Mouse (Mus musculus) hindbrain, embryonic 14.5 days (tissue): ENCODE data around the gene Mapkap1. TPM values are rescaled to one million over a fixed set of nuclear protein-coding genes. Genes with fewer than 3 reads are reported as not detected.
"Not testable (repeated sequence)": the region's sequence is repeated elsewhere in the genome, so short reads cannot be mapped to it uniquely, and the experiment has no call there.

Experiments used
- ATAC-seq: fragments of 200-750 bp; cut with Nextera tagmentation; 2 replicates; pipeline ENCODE4 v1.8.0; 2017; ENCODE audit warnings: moderate number of reproducible peaks, mild to moderate bottlenecking, moderate TSS enrichment, moderate library complexity; ENCODE audit not compliant: low FRiP score
- DNase-seq: peaks from one replicate; pipeline ENCODE4 v3.0.0-alpha.2; 2015; ENCODE audit warnings: low spot score
- H3K27ac ChIP-seq: fragments of 300-500 bp; sonication (generic); 2 replicates; pipeline ENCODE4 v1.5.1; 2014; ENCODE audit warnings: mild to moderate bottlenecking, moderate library complexity
- H3K27me3 ChIP-seq: fragments of 300-500 bp; sonication (generic); 2 replicates; pipeline ENCODE4 v1.6.1; 2014; ENCODE audit warnings: mild to moderate bottlenecking, low read length, mixed read lengths; ENCODE audit not compliant: control insufficient read depth, insufficient read depth
- H3K36me3 ChIP-seq: fragments of 300-500 bp; sonication (generic); replicated peaks from 2 replicates; pipeline ENCODE4 v1.6.1; 2014; ENCODE audit not compliant: control insufficient read depth, insufficient read depth
- H3K4me1 ChIP-seq: fragments of 300-500 bp; sonication (generic); replicated peaks from 2 replicates; pipeline ENCODE4 v1.6.1; 2014; ENCODE audit warnings: antibody characterized with exemption, low read length, mixed read lengths; ENCODE audit not compliant: control insufficient read depth, insufficient read depth
- H3K4me2 ChIP-seq: fragments of 300-500 bp; sonication (generic); replicated peaks from 2 replicates; pipeline ENCODE4 v1.6.1; 2014; ENCODE audit warnings: mild to moderate bottlenecking, moderate library complexity
- H3K4me3 ChIP-seq: fragments of 300-500 bp; sonication (generic); replicated peaks from 2 replicates; pipeline ENCODE4 v1.5.1; 2014; ENCODE audit warnings: mild to moderate bottlenecking, low read length
- H3K9ac ChIP-seq: fragments of 300-500 bp; sonication (generic); 2 replicates; pipeline ENCODE4 v1.6.1; 2014
- H3K9me3 ChIP-seq: fragments of 300-500 bp; sonication (generic); 2 replicates; pipeline ENCODE4 v1.6.1; 2016; ENCODE audit warnings: low read length; ENCODE audit not compliant: control insufficient read depth
- WGBS: fragments of 180-500 bp; shearing (Covaris S2); extraction: QIAGEN DNeasy Blood & Tissue Kit; methylation state at CpG from one replicate; pipeline ENCODE4 v1.1.7; 2014; 5-methylcytosine and 5-hydroxymethylcytosine counted together
- polyA plus RNA-seq: library from polyadenylated mRNA; unstranded; fragments of >200 nt; fragmentation: Nextera tagmentation; extraction: Ambion mirVana; gene quantifications from 2 replicates; pipeline ENCODE4 v1.2.1, GENCODE M21; 2014

Mapkap1 gene
- polyA plus RNA-seq, 1 experiment from 2014 or later = 101 TPM

- no peak overlapping the region for H3K4me2 ChIP-seq
- ATAC-seq = no peak
- H3K4me3 ChIP-seq = no peak overlapping the region
- no peaks in the 10 kb centered on the region for H3K27me3 ChIP-seq
- no peaks in the 10 kb centered on the region for H3K4me1 ChIP-seq
- H3K27ac ChIP-seq = no peak overlapping the region
- WGBS = 53% methylated on average over 3 of the region's 3 CpGs
- H3K9ac ChIP-seq = no peak overlapping the region
- H3K36me3 ChIP-seq = no peaks in the 10 kb centered on the region
- no peak for DNase-seq
- H3K9me3 ChIP-seq = no peaks in the 10 kb centered on the region
Measured at GRCm38 (mm10) chr2:34473775-34474174, 67.2 kb downstream of the Mapkap1 start.

GRCm38 (mm10) chr2:34481401-34481800 lies 74.8 kb downstream of the Mapkap1 start:
- peaks cover 22% of the 10 kb centered on the region for H3K4me1 ChIP-seq
- DNase-seq (no peak), ATAC-seq (no peak)
- H3K4me3 ChIP-seq = no peak overlapping the region
- H3K4me2 ChIP-seq = peak overlapping the region; percentile 15; the same call in 1 of the 2 replicates
- H3K36me3 ChIP-seq = no peaks in the 10 kb centered on the region
- H3K9ac ChIP-seq = 0 out of 2 replicates have a peak overlapping the region, but pooled peaks have one; percentile 20
- H3K9me3 ChIP-seq = no peaks in the 10 kb centered on the region
- no peaks in the 10 kb centered on the region for H3K27me3 ChIP-seq
- 26% methylated on average over 4 of the region's 4 CpGs for WGBS
- peak overlapping the region; percentile 76 for H3K27ac ChIP-seq

- peaks cover 22% of the 10 kb centered on the region for H3K4me1 ChIP-seq
- DNase-seq (no peak), ATAC-seq (no peak)
- no peak overlapping the region for H3K4me3 ChIP-seq
- H3K9me3 ChIP-seq = no peaks in the 10 kb centered on the region
- H3K4me2 ChIP-seq = no peak overlapping the region
- H3K36me3 ChIP-seq = no peaks in the 10 kb centered on the region
- no peak overlapping the region for H3K9ac ChIP-seq
- WGBS = 68% methylated on average over 3 of the region's 3 CpGs
- H3K27me3 ChIP-seq = no peaks in the 10 kb centered on the region
- no peak overlapping the region; the same call in 1 of the 2 replicates for H3K27ac ChIP-seq
Measured at GRCm38 (mm10) chr2:34482102-34482501, 75.5 kb downstream of the Mapkap1 start.

- WGBS = 58% methylated on average over 3 of the region's 3 CpGs
- no peak overlapping the region for H3K4me2 ChIP-seq
- H3K4me3 ChIP-seq = no peak overlapping the region
- no peak overlapping the region for H3K27ac ChIP-seq
- DNase-seq = no peak
- no peaks in the 10 kb centered on the region for H3K9me3 ChIP-seq
- ATAC-seq = no peak
- H3K27me3 ChIP-seq = no peaks in the 10 kb centered on the region
- H3K36me3 ChIP-seq = no peaks in the 10 kb centered on the region
- peaks cover 22% of the 10 kb centered on the region for H3K4me1 ChIP-seq
- H3K9ac ChIP-seq = no peak overlapping the region
Measured at GRCm38 (mm10) chr2:34482531-34482930, 76.0 kb downstream of the Mapkap1 start.

GRCm38 (mm10) chr2:34487281-34487680 lies 80.7 kb downstream of the Mapkap1 start:
- no peaks in the 10 kb centered on the region for H3K27me3 ChIP-seq
- H3K4me3 ChIP-seq = no peak overlapping the region
- H3K9ac ChIP-seq = no peak overlapping the region
- H3K36me3 ChIP-seq = no peaks in the 10 kb centered on the region
- DNase-seq = no peak
- WGBS = 83% methylated on average over 7 of the region's 7 CpGs
- H3K4me1 ChIP-seq = peaks cover 4% of the 10 kb centered on the region
- no peak for ATAC-seq
- no peak overlapping the region for H3K27ac ChIP-seq
- no peak overlapping the region for H3K4me2 ChIP-seq
- H3K9me3 ChIP-seq = no peaks in the 10 kb centered on the region

- DNase-seq (no peak), ATAC-seq (no peak)
- Histone ChIP-seq H3K27ac (0 out of 2 replicates have a peak overlapping the region, but pooled peaks have one; percentile 1), H3K4me3 (no peak overlapping the region), H3K36me3 (peaks cover 5% of the 10 kb centered on the region; the same call in 1 of the 2 replicates), H3K9me3 (no peaks in the 10 kb centered on the region), H3K27me3 (no peaks in the 10 kb centered on the region), H3K4me1 (no peaks in the 10 kb centered on the region), H3K9ac (no peak overlapping the region), H3K4me2 (no peak overlapping the region)
- WGBS = 44% methylated on average over 3 of the region's 3 CpGs
Measured at GRCm38 (mm10) chr2:34503975-34504730, 97.6 kb downstream of the Mapkap1 start.

- H3K9me3 ChIP-seq, H3K4me3 ChIP-seq, DNase-seq, H3K27me3 ChIP-seq, H3K27ac ChIP-seq, H3K36me3 ChIP-seq, H3K4me2 ChIP-seq, ATAC-seq, H3K9ac ChIP-seq, H3K4me1 ChIP-seq: not testable (repeated sequence)
- WGBS = 100% methylated on average over 2 of the region's 2 CpGs
Measured at GRCm38 (mm10) chr2:34506162-34506561, 99.6 kb downstream of the Mapkap1 start.

- no peak for DNase-seq
- 88% methylated on average over 5 of the region's 5 CpGs for WGBS
- H3K9me3 ChIP-seq = no peaks in the 10 kb centered on the region
Measured at GRCm38 (mm10) chr2:34509856-34510255, 103.3 kb downstream of the Mapkap1 start.

GRCm38 (mm10) chr2:34515263-34515662 lies 108.7 kb downstream of the Mapkap1 start:
- Histone ChIP-seq H3K27ac (no peak overlapping the region), H3K9me3 (no peaks in the 10 kb centered on the region), H3K27me3 (no peaks in the 10 kb centered on the region), H3K4me3 (no peak overlapping the region), H3K9ac (no peak overlapping the region), H3K4me2 (no peak overlapping the region), H3K36me3 (no peaks in the 10 kb centered on the region), H3K4me1 (no peaks in the 10 kb centered on the region)
- DNase-seq = no peak
- no peak for ATAC-seq
- 90% methylated on average over 5 of the region's 5 CpGs for WGBS

More at GRCm38 (mm10) chr2:34509856-34510255, 103.3 kb downstream of the Mapkap1 start:
- ATAC-seq = no peak
- H3K4me2 ChIP-seq = no peak overlapping the region
- no peaks in the 10 kb centered on the region for H3K36me3 ChIP-seq
- no peaks in the 10 kb centered on the region for H3K27me3 ChIP-seq
- H3K9ac ChIP-seq = no peak overlapping the region
- no peaks in the 10 kb centered on the region for H3K4me1 ChIP-seq
- H3K27ac ChIP-seq = no peak overlapping the region
- H3K4me3 ChIP-seq = no peak overlapping the region
